Mouse (Mus musculus) liver, postnatal 0 days (tissue): ENCODE data around the gene Stx7.

Source experiments
- CTCF ChIP-seq: sonication (generic); IDR thresholded peaks from 2 replicates; pipeline ENCODE4 v1.5.1; 2016; ENCODE audit warnings: antibody characterized with exemption, low read depth
- EP300 ChIP-seq: IDR thresholded peaks from 2 replicates; pipeline ENCODE4 v1.6.1; 2016; ENCODE audit warnings: antibody characterized with exemption, low read depth, mild to moderate bottlenecking

DNA sequence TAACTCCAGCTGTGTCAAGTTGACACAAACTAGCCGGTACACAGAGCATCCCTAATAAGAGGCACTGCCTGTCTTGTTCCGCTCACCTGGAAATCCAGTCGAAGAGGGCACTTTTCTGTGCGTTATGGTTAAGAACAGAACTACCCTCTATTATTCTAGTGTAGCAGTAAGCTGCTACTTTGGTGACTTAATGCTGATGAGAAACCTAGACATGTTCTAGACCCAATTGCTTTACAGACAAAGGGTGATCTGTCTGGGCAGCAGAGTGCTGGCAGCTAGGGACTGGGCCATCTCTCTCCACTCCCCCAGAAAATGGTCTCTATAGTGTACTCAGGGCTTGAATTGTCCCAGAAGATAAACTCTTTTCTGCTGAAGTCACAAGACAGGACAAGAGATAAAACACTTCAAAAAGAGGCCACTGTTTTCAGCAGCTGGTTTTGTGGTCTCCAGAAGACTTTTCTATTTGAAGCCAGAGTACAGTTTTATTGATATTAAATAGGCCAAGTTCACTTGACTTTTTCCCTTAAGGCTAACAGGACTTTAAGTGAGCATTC is 22.9 kb downstream of the Stx7 start:
- no peak for TF ChIP-seq CTCF
- no peak for TF ChIP-seq EP300
